Mouse (Mus musculus): ENCODE measurements at regions not wholly inside any gene's neighbourhood (a gene's known extent, or its start where the extent isn't known, plus 50 kb on each side); places are given as distances from the start of the nearest gene placed in this dataset.

- TF ChIP-seq POLR2A (IDR thresholded peaks at IDR 0.05; ENCODE audit: insufficient read length, low read depth) (no peak), SRF (IDR thresholded peaks at IDR 0.05; ENCODE audit: control insufficient read depth, insufficient read length, low read depth) (no peak), USF1 (IDR thresholded peaks at IDR 0.05; ENCODE audit: low read depth) (no peak), E2F4 (IDR thresholded peaks at IDR 0.05; ENCODE audit: insufficient read depth) (no peak), MAX (IDR thresholded peaks at IDR 0.05; ENCODE audit: low read depth) (no peak), TCF12 (IDR thresholded peaks at IDR 0.05; ENCODE audit: insufficient read depth, poor library complexity, severe bottlenecking) (no peak), CEBPB (IDR thresholded peaks at IDR 0.05; ENCODE audit: insufficient read depth, poor library complexity, severe bottlenecking) (no peak), MYOD1 (IDR thresholded peaks at IDR 0.05; ENCODE audit: control insufficient read depth in 1 of 3, insufficient read length in 2 of 3, low read depth in 2 of 3) (no peak), POLR2AphosphoS2 (IDR thresholded peaks at IDR 0.05; ENCODE audit: insufficient read length, low read depth) (no peak), MYOG (IDR thresholded peaks at IDR 0.05; ENCODE audit: control insufficient read depth in 1 of 3, insufficient read depth in 1 of 3, insufficient read length in 2 of 3, low read depth in 2 of 3) (no peak), REST (IDR thresholded peaks at IDR 0.05; ENCODE audit: insufficient read depth, insufficient read length) (no peak)
Measured at GRCm38 (mm10) chr17:4906504-4906903, 87.6 kb upstream of the Arid1b start.
